Mouse (Mus musculus): Measurements from ENCODE around the gene Olfr314. TPM values are rescaled to one million over a fixed set of nuclear protein-coding genes. Genes with fewer than 3 reads are reported as not detected.
"Not testable (repeated sequence)": the region's sequence is repeated elsewhere in the genome, so short reads cannot be mapped to it uniquely, and the experiment has no call there.

Gene Olfr314
- not detected in 2 replicates for polyA plus RNA-seq (2015; fragmentation: Nextera tagmentation; extraction: Ambion mirVana)

GRCm38 (mm10) chr11:58782480-58783089 lies at the start of gene Olfr314:
Gene Olfr314 (plus strand): TSS chr11:58782952.
- no peaks in the 10 kb centered on the region for H3K9me3 ChIP-seq (ENCODE audit: control insufficient read depth, low read length)
- no peaks in the 10 kb centered on the region for H3K27me3 ChIP-seq (replicated peaks; ENCODE audit: control insufficient read depth, insufficient read depth, low read length)
- H3K4me2 ChIP-seq (ENCODE audit: low read depth, low read length) = no peak within 1 kb of the TSS
- H3K4me3 ChIP-seq (ENCODE audit: low read length) = no peak within 1 kb of the TSS
- no peak for ATAC-seq
- no peaks in the 10 kb centered on the region for H3K36me3 ChIP-seq (ENCODE audit: control insufficient read depth, insufficient read depth, low read length)
- no peak within 1 kb of the TSS for H3K27ac ChIP-seq (ENCODE audit: low read length)
- WGBS = 71% methylated on average over 6 of the region's 6 CpGs
- H3K9ac ChIP-seq (ENCODE audit: low read depth, low read length) = no peak within 1 kb of the TSS
- no peaks in the 10 kb centered on the region for H3K4me1 ChIP-seq (ENCODE audit: control insufficient read depth, insufficient read depth, low read length)

GRCm38 (mm10) chr11:58733372-58733771 lies 49.4 kb upstream of the Olfr314 start:
- H3K9me3 ChIP-seq (ENCODE audit: control insufficient read depth, low read length) = no peaks in the 10 kb centered on the region
- no peak overlapping the region for H3K9ac ChIP-seq (ENCODE audit: low read depth, low read length)
- no peaks in the 10 kb centered on the region for H3K36me3 ChIP-seq (ENCODE audit: control insufficient read depth, insufficient read depth, low read length)
- H3K4me3 ChIP-seq (ENCODE audit: low read length) = no peak overlapping the region
- no peaks in the 10 kb centered on the region for H3K4me1 ChIP-seq (ENCODE audit: control insufficient read depth, insufficient read depth, low read length)
- no peak overlapping the region for H3K27ac ChIP-seq (ENCODE audit: low read length)
- ATAC-seq = no peak
- 49% methylated on average over 3 of the region's 3 CpGs for WGBS
- H3K27me3 ChIP-seq (replicated peaks; ENCODE audit: control insufficient read depth, insufficient read depth, low read length) = no peaks in the 10 kb centered on the region
- H3K4me2 ChIP-seq (ENCODE audit: low read depth, low read length) = no peak overlapping the region

- no peak within 1 kb of the TSS for H3K27ac ChIP-seq (ENCODE audit: low read length)
- WGBS = 64% methylated on average over 4 of the region's 4 CpGs
- no peaks in the 10 kb centered on the region for H3K36me3 ChIP-seq (ENCODE audit: control insufficient read depth, insufficient read depth, low read length)
- peak; percentile 56; the same call in 1 of the 2 replicates for ATAC-seq
- no peaks in the 10 kb centered on the region for H3K27me3 ChIP-seq (replicated peaks; ENCODE audit: control insufficient read depth, insufficient read depth, low read length)
- no peak within 1 kb of the TSS for H3K4me3 ChIP-seq (ENCODE audit: low read length)
- no peaks in the 10 kb centered on the region for H3K4me1 ChIP-seq (ENCODE audit: control insufficient read depth, insufficient read depth, low read length)
- no peak within 1 kb of the TSS for H3K9ac ChIP-seq (ENCODE audit: low read depth, low read length)
- no peaks in the 10 kb centered on the region for H3K9me3 ChIP-seq (ENCODE audit: control insufficient read depth, low read length)
- H3K4me2 ChIP-seq (ENCODE audit: low read depth, low read length) = no peak within 1 kb of the TSS
Measured at GRCm38 (mm10) chr11:58738792-58739262, 43.9 kb upstream of the Olfr314 start, which contains the start of gene Olfr317. Gene Olfr317 (minus strand): TSS chr11:58739212.

GRCm38 (mm10) chr11:58751096-58751495 lies 31.7 kb upstream of the Olfr314 start:
- H3K4me2 ChIP-seq (ENCODE audit: low read depth, low read length); H3K27ac ChIP-seq (ENCODE audit: low read length); ATAC-seq; H3K36me3 ChIP-seq (ENCODE audit: control insufficient read depth, insufficient read depth, low read length); H3K9ac ChIP-seq (ENCODE audit: low read depth, low read length); H3K4me1 ChIP-seq (ENCODE audit: control insufficient read depth, insufficient read depth, low read length); H3K4me3 ChIP-seq (ENCODE audit: low read length); H3K27me3 ChIP-seq (replicated peaks; ENCODE audit: control insufficient read depth, insufficient read depth, low read length); H3K9me3 ChIP-seq (ENCODE audit: control insufficient read depth, low read length): not testable (repeated sequence)
- 87% methylated on average over 18 of the region's 18 CpGs for WGBS

GRCm38 (mm10) chr11:58752434-58752833 lies 30.3 kb upstream of the Olfr314 start, which contains the start of gene Olfr316:
Gene Olfr316 (plus strand): TSS chr11:58752734.
- H3K27ac ChIP-seq (ENCODE audit: low read length) = no peak within 1 kb of the TSS
- no peak within 1 kb of the TSS for H3K4me2 ChIP-seq (ENCODE audit: low read depth, low read length)
- no peaks in the 10 kb centered on the region for H3K4me1 ChIP-seq (ENCODE audit: control insufficient read depth, insufficient read depth, low read length)
- WGBS = 84% methylated on average over 2 of the region's 2 CpGs
- no peaks in the 10 kb centered on the region for H3K36me3 ChIP-seq (ENCODE audit: control insufficient read depth, insufficient read depth, low read length)
- no peaks in the 10 kb centered on the region for H3K9me3 ChIP-seq (ENCODE audit: control insufficient read depth, low read length)
- no peak within 1 kb of the TSS for H3K9ac ChIP-seq (ENCODE audit: low read depth, low read length)
- H3K27me3 ChIP-seq (replicated peaks; ENCODE audit: control insufficient read depth, insufficient read depth, low read length) = no peaks in the 10 kb centered on the region
- no peak within 1 kb of the TSS for H3K4me3 ChIP-seq (ENCODE audit: low read length)
- ATAC-seq = no peak

- no peaks in the 10 kb centered on the region for H3K36me3 ChIP-seq (ENCODE audit: control insufficient read depth, insufficient read depth, low read length)
- ATAC-seq = no peak
Measured at GRCm38 (mm10) chr11:58772888-58773287, 9.9 kb upstream of the Olfr314 start, which contains the start of gene Olfr315. Gene Olfr315 (plus strand): TSS chr11:58773188.

GRCm38 (mm10) chr11:58784182-58784581 lies 1.4 kb downstream of the Olfr314 start:
- WGBS = 86% methylated on average over 2 of the region's 2 CpGs
- no peak for ATAC-seq
- Histone ChIP-seq H3K36me3 (ENCODE audit: control insufficient read depth, insufficient read depth, low read length) (no peaks in the 10 kb centered on the region), H3K4me2 (ENCODE audit: low read depth, low read length) (no peak overlapping the region), H3K9ac (ENCODE audit: low read depth, low read length) (no peak overlapping the region), H3K9me3 (ENCODE audit: control insufficient read depth, low read length) (no peaks in the 10 kb centered on the region), H3K27ac (ENCODE audit: low read length) (no peak overlapping the region), H3K27me3 (replicated peaks; ENCODE audit: control insufficient read depth, insufficient read depth, low read length) (no peaks in the 10 kb centered on the region), H3K4me3 (ENCODE audit: low read length) (no peak overlapping the region), H3K4me1 (ENCODE audit: control insufficient read depth, insufficient read depth, low read length) (no peaks in the 10 kb centered on the region)

More at GRCm38 (mm10) chr11:58772888-58773287, 9.9 kb upstream of the Olfr314 start, which contains the start of gene Olfr315:
- no peak within 1 kb of the TSS for H3K4me2 ChIP-seq (ENCODE audit: low read depth, low read length)
- H3K9me3 ChIP-seq (ENCODE audit: control insufficient read depth, low read length) = no peaks in the 10 kb centered on the region
- no peak within 1 kb of the TSS for H3K9ac ChIP-seq (ENCODE audit: low read depth, low read length)
- H3K27me3 ChIP-seq (replicated peaks; ENCODE audit: control insufficient read depth, insufficient read depth, low read length) = no peaks in the 10 kb centered on the region
- H3K27ac ChIP-seq (ENCODE audit: low read length) = no peak within 1 kb of the TSS
- H3K4me3 ChIP-seq (ENCODE audit: low read length) = no peak within 1 kb of the TSS
- no peaks in the 10 kb centered on the region for H3K4me1 ChIP-seq (ENCODE audit: control insufficient read depth, insufficient read depth, low read length)

- no peaks in the 10 kb centered on the region for H3K27me3 ChIP-seq (replicated peaks; ENCODE audit: control insufficient read depth, insufficient read depth, low read length)
- no peaks in the 10 kb centered on the region for H3K4me1 ChIP-seq (ENCODE audit: control insufficient read depth, insufficient read depth, low read length)
- no peak overlapping the region for H3K4me2 ChIP-seq (ENCODE audit: low read depth, low read length)
Measured at GRCm38 (mm10) chr11:58787651-58788050, 4.9 kb downstream of the Olfr314 start.

GRCm38 (mm10) chr11:58788346-58788745 lies 5.6 kb downstream of the Olfr314 start:
- Histone ChIP-seq H3K27ac (ENCODE audit: low read length) (no peak overlapping the region), H3K27me3 (replicated peaks; ENCODE audit: control insufficient read depth, insufficient read depth, low read length) (no peaks in the 10 kb centered on the region), H3K4me3 (ENCODE audit: low read length) (no peak overlapping the region), H3K9me3 (ENCODE audit: control insufficient read depth, low read length) (no peaks in the 10 kb centered on the region), H3K4me1 (ENCODE audit: control insufficient read depth, insufficient read depth, low read length) (no peaks in the 10 kb centered on the region), H3K36me3 (ENCODE audit: control insufficient read depth, insufficient read depth, low read length) (no peaks in the 10 kb centered on the region), H3K9ac (ENCODE audit: low read depth, low read length) (no peak overlapping the region), H3K4me2 (ENCODE audit: low read depth, low read length) (no peak overlapping the region)
- ATAC-seq = no peak
- 84% methylated on average over 8 of the region's 8 CpGs for WGBS

More at GRCm38 (mm10) chr11:58787651-58788050, 4.9 kb downstream of the Olfr314 start:
- Histone ChIP-seq H3K36me3 (ENCODE audit: control insufficient read depth, insufficient read depth, low read length) (no peaks in the 10 kb centered on the region), H3K9ac (ENCODE audit: low read depth, low read length) (no peak overlapping the region), H3K27ac (ENCODE audit: low read length) (no peak overlapping the region), H3K4me3 (ENCODE audit: low read length) (no peak overlapping the region), H3K9me3 (ENCODE audit: control insufficient read depth, low read length) (no peaks in the 10 kb centered on the region)
- WGBS = 89% methylated on average over 10 of the region's 10 CpGs
- ATAC-seq = no peak
